Mouse (Mus musculus) heart, embryonic 11.5 days (tissue): ENCODE results near the gene C130050O18Rik. TPM values are rescaled to one million over a fixed set of nuclear protein-coding genes. Genes with fewer than 3 reads are reported as not detected.

Experiments
- ATAC-seq: fragments of 200-750 bp; cut with Nextera tagmentation; replicated peaks from 2 replicates; pipeline ENCODE4 v1.8.0; 2017; ENCODE audit warnings: moderate library complexity; ENCODE audit not compliant: insufficient number of reproducible peaks, low FRiP score, low TSS enrichment
- H3K27ac ChIP-seq: fragments of 300-500 bp; sonication (generic); 2 replicates; pipeline ENCODE4 v1.5.1; 2014; ENCODE audit warnings: mild to moderate bottlenecking, low read depth, low read length
- H3K27me3 ChIP-seq: fragments of 300-500 bp; sonication (generic); 2 replicates; pipeline ENCODE4 v1.6.1; 2014; ENCODE audit warnings: mild to moderate bottlenecking, low read length, mixed read lengths; ENCODE audit not compliant: control insufficient read depth, insufficient read depth
- H3K36me3 ChIP-seq: fragments of 300-500 bp; sonication (generic); 2 replicates; pipeline ENCODE4 v1.6.1; 2014; ENCODE audit warnings: mild to moderate bottlenecking, low read length, moderate library complexity, mixed read lengths; ENCODE audit not compliant: control insufficient read depth, insufficient read depth
- H3K4me1 ChIP-seq: fragments of 300-500 bp; sonication (generic); 2 replicates; pipeline ENCODE4 v1.6.1; 2014; ENCODE audit warnings: low read length; ENCODE audit not compliant: control insufficient read depth, insufficient read depth
- H3K4me2 ChIP-seq: fragments of 300-500 bp; sonication (generic); 2 replicates; pipeline ENCODE4 v1.6.1; 2014; ENCODE audit warnings: mild to moderate bottlenecking, moderate library complexity
- H3K4me3 ChIP-seq: fragments of 300-500 bp; sonication (generic); 2 replicates; pipeline ENCODE4 v1.5.1; 2014; ENCODE audit warnings: low read depth, low read length
- H3K9ac ChIP-seq: fragments of 300-500 bp; sonication (generic); 2 replicates; pipeline ENCODE4 v1.6.1; 2014; ENCODE audit warnings: mild to moderate bottlenecking, low read depth, low read length, moderate library complexity
- H3K9me3 ChIP-seq: fragments of 300-500 bp; sonication (generic); replicated peaks from 2 replicates; pipeline ENCODE4 v1.6.1; 2016; ENCODE audit warnings: low read length; ENCODE audit not compliant: control insufficient read depth
- WGBS: fragments of 180-500 bp; shearing (Covaris S2); extraction: QIAGEN DNeasy Blood & Tissue Kit; methylation state at CpG from one replicate; pipeline ENCODE4 v1.1.7; 2014; ENCODE audit not compliant: insufficient replicate concordance; 5-methylcytosine and 5-hydroxymethylcytosine counted together
- polyA plus RNA-seq: library from polyadenylated mRNA; unstranded; fragments of >200 nt; fragmentation: Nextera tagmentation; extraction: Ambion mirVana; gene quantifications from 2 replicates; pipeline ENCODE4 v1.2.1, GENCODE M21; 2014

The C130050O18Rik gene
- polyA plus RNA-seq: 0.17 and 0.21 TPM in 2 replicates

GRCm38 (mm10) chr5:139404801-139405401 lies at the start of gene C130050O18Rik:
TSS of gene C130050O18Rik (plus strand) at chr5:139405280.
- Histone ChIP-seq H3K27me3 (peaks cover 4% of the 10 kb centered on the region), H3K9me3 (no peaks in the 10 kb centered on the region), H3K27ac (peak within 1 kb of the TSS; percentile 29; the same call in 1 of the 2 replicates), H3K4me2 (no peak within 1 kb of the TSS), H3K9ac (no peak within 1 kb of the TSS), H3K36me3 (no peaks in the 10 kb centered on the region), H3K4me1 (peaks cover 23% of the 10 kb centered on the region), H3K4me3 (no peak within 1 kb of the TSS)
- WGBS: 61% methylated on average over 6 of the region's 6 CpGs
- no peak for ATAC-seq

GRCm38 (mm10) chr5:139358653-139359052 lies 46.4 kb upstream of the C130050O18Rik start:
- WGBS: 31% methylated on average over 2 of the region's 2 CpGs

GRCm38 (mm10) chr5:139359244-139359643 lies 45.8 kb upstream of the C130050O18Rik start:
- Histone ChIP-seq H3K9me3 (no peaks in the 10 kb centered on the region), H3K4me2 (no peak overlapping the region), H3K36me3 (no peaks in the 10 kb centered on the region), H3K27me3 (peaks cover 22% of the 10 kb centered on the region), H3K9ac (no peak overlapping the region), H3K27ac (no peak overlapping the region), H3K4me1 (peaks cover under 1% of the 10 kb centered on the region), H3K4me3 (no peak overlapping the region)
- ATAC-seq: no peak
- 88% methylated on average over 5 of the region's 5 CpGs for WGBS

More at GRCm38 (mm10) chr5:139358653-139359052, 46.4 kb upstream of the C130050O18Rik start:
- H3K27me3 ChIP-seq: peaks cover 19% of the 10 kb centered on the region
- H3K4me1 ChIP-seq: no peaks in the 10 kb centered on the region; the same call in 1 of the 2 replicates
- H3K9ac ChIP-seq: no peak overlapping the region
- H3K36me3 ChIP-seq: no peaks in the 10 kb centered on the region
- no peaks in the 10 kb centered on the region for H3K9me3 ChIP-seq
- no peak for ATAC-seq
- no peak overlapping the region for H3K4me3 ChIP-seq
- no peak overlapping the region for H3K4me2 ChIP-seq
- H3K27ac ChIP-seq: no peak overlapping the region

- Histone ChIP-seq H3K36me3 (no peaks in the 10 kb centered on the region), H3K4me3 (no peak overlapping the region), H3K9me3 (no peaks in the 10 kb centered on the region), H3K27me3 (0 out of 2 replicates have a peak, but pooled peaks cover 5% of the 10 kb centered on the region), H3K4me1 (peaks cover 13% of the 10 kb centered on the region), H3K9ac (no peak overlapping the region), H3K4me2 (no peak overlapping the region), H3K27ac (no peak overlapping the region)
- ATAC-seq: no peak
- WGBS: 62% methylated on average over 7 of the region's 7 CpGs
Measured at GRCm38 (mm10) chr5:139363858-139364257, 41.2 kb upstream of the C130050O18Rik start.

- no peak overlapping the region; the same call in 1 of the 2 replicates for H3K4me2 ChIP-seq
- no peak overlapping the region for H3K4me3 ChIP-seq
- no peaks in the 10 kb centered on the region for H3K9me3 ChIP-seq
- peaks cover 13% of the 10 kb centered on the region for H3K4me1 ChIP-seq
- no peak overlapping the region for H3K9ac ChIP-seq
- ATAC-seq: peak; percentile 40; the same call in 1 of the 2 replicates
- 28% methylated on average over 12 of the region's 12 CpGs for WGBS
- 0 out of 2 replicates have a peak, but pooled peaks cover 5% of the 10 kb centered on the region for H3K27me3 ChIP-seq
- 0 out of 2 replicates have a peak overlapping the region, but pooled peaks have one; percentile 10 for H3K27ac ChIP-seq
- no peaks in the 10 kb centered on the region for H3K36me3 ChIP-seq
Measured at GRCm38 (mm10) chr5:139364260-139364910, 40.7 kb upstream of the C130050O18Rik start.

GRCm38 (mm10) chr5:139364911-139365571 lies 40.0 kb upstream of the C130050O18Rik start:
- no peak overlapping the region for H3K9ac ChIP-seq
- H3K27me3 ChIP-seq: 0 out of 2 replicates have a peak, but pooled peaks cover 5% of the 10 kb centered on the region
- H3K9me3 ChIP-seq: no peaks in the 10 kb centered on the region
- H3K4me1 ChIP-seq: peaks cover 13% of the 10 kb centered on the region
- WGBS: 46% methylated on average over 5 of the region's 5 CpGs
- 0 out of 2 replicates have a peak overlapping the region, but pooled peaks have one; percentile 10 for H3K27ac ChIP-seq
- no peak overlapping the region; the same call in 1 of the 2 replicates for H3K4me2 ChIP-seq
- no peak for ATAC-seq
- H3K36me3 ChIP-seq: no peaks in the 10 kb centered on the region
- no peak overlapping the region for H3K4me3 ChIP-seq

- no peak for ATAC-seq
- Histone ChIP-seq H3K4me2 (no peak overlapping the region), H3K9ac (no peak overlapping the region), H3K4me1 (peaks cover 21% of the 10 kb centered on the region), H3K9me3 (no peaks in the 10 kb centered on the region), H3K27ac (no peak overlapping the region), H3K36me3 (no peaks in the 10 kb centered on the region), H3K27me3 (0 out of 2 replicates have a peak, but pooled peaks cover 5% of the 10 kb centered on the region), H3K4me3 (no peak overlapping the region)
- WGBS: 83% methylated on average over 1 of the region's 1 CpGs
Measured at GRCm38 (mm10) chr5:139365827-139366226, 39.3 kb upstream of the C130050O18Rik start.

GRCm38 (mm10) chr5:139366484-139366883 lies 38.6 kb upstream of the C130050O18Rik start:
- 78% methylated on average over 11 of the region's 11 CpGs for WGBS
- no peak overlapping the region for H3K4me2 ChIP-seq
- H3K9ac ChIP-seq: no peak overlapping the region
- no peak overlapping the region for H3K27ac ChIP-seq
- H3K4me1 ChIP-seq: peaks cover 28% of the 10 kb centered on the region
- H3K4me3 ChIP-seq: no peak overlapping the region
- H3K36me3 ChIP-seq: no peaks in the 10 kb centered on the region
- no peaks in the 10 kb centered on the region for H3K9me3 ChIP-seq
- no peak for ATAC-seq
- 0 out of 2 replicates have a peak, but pooled peaks cover 5% of the 10 kb centered on the region for H3K27me3 ChIP-seq
